Mouse (Mus musculus) C2C12 (cell line): ENCODE measurements around the gene Tinag. TPM values are rescaled to one million over a fixed set of nuclear protein-coding genes. Genes with fewer than 3 reads are reported as not detected.

ENCODE experiments used
- H3K27me3 ChIP-seq: one replicate; pipeline ENCODE4 v1.6.1; 2011; ENCODE audit not compliant: control insufficient read depth, insufficient read depth, insufficient read length
- H3K36me3 ChIP-seq: one replicate; pipeline ENCODE4 v1.6.1; 2011; ENCODE audit not compliant: control insufficient read depth, insufficient read depth
- H3K4me3 ChIP-seq: one replicate; pipeline ENCODE4 v1.5.1; 2011; ENCODE audit warnings: mild to moderate bottlenecking, control low read depth; ENCODE audit not compliant: poor library complexity, insufficient read depth, severe bottlenecking
- H3K79me2 ChIP-seq: one replicate; pipeline ENCODE4 v1.6.1; 2011; ENCODE audit not compliant: control insufficient read depth, insufficient read depth
- H3K79me3 ChIP-seq: one replicate; pipeline ENCODE4 v1.6.1; 2011; ENCODE audit warnings: low read depth, control low read depth
- H3ac ChIP-seq: one replicate; pipeline ENCODE3; 2011; ENCODE audit warnings: low read depth; ENCODE audit not compliant: control insufficient read depth, insufficient read length
- CEBPB ChIP-seq: IDR thresholded peaks from one replicate; pipeline ENCODE4 v1.6.1; 2011; ENCODE audit warnings: low read depth, mild to moderate bottlenecking, control low read depth, moderate library complexity
- CTCF ChIP-seq: IDR thresholded peaks from one replicate; pipeline ENCODE4 v1.5.1; 2011; ENCODE audit not compliant: control insufficient read depth, insufficient read depth, insufficient read length
- FOSL1 ChIP-seq: IDR thresholded peaks from one replicate; pipeline ENCODE4 v1.8.0; 2011; ENCODE audit warnings: mild to moderate bottlenecking, low read length; ENCODE audit not compliant: poor library complexity, insufficient read depth, severe bottlenecking
- MAX ChIP-seq: IDR thresholded peaks from one replicate; pipeline ENCODE4 v1.6.1; 2011; ENCODE audit warnings: mild to moderate bottlenecking, control low read depth
- MYOD1 ChIP-seq: IDR thresholded peaks from one replicate; pipeline ENCODE4 v1.6.1; 2011; ENCODE audit warnings: low read depth; ENCODE audit not compliant: control insufficient read depth, insufficient read length
- MYOG ChIP-seq: IDR thresholded peaks from one replicate; pipeline ENCODE4 v1.6.1; 2011; ENCODE audit not compliant: control insufficient read depth, insufficient read length; ENCODE audit errors: extremely low read depth
- USF1 ChIP-seq: IDR thresholded peaks from one replicate; pipeline ENCODE4 v1.6.1; 2011; ENCODE audit warnings: low read depth, mild to moderate bottlenecking, control low read depth, moderate library complexity
- polyA plus RNA-seq: library from polyadenylated mRNA; unstranded; fragments of >200 nt; fragmentation: generic; extraction: Trizol; gene quantifications from one replicate; pipeline ENCODE4 v1.2.1, GENCODE M21; 2012; ENCODE audit warnings: missing spikeins

The Tinag gene
- polyA plus RNA-seq, 1 experiment: not detected

DNA sequence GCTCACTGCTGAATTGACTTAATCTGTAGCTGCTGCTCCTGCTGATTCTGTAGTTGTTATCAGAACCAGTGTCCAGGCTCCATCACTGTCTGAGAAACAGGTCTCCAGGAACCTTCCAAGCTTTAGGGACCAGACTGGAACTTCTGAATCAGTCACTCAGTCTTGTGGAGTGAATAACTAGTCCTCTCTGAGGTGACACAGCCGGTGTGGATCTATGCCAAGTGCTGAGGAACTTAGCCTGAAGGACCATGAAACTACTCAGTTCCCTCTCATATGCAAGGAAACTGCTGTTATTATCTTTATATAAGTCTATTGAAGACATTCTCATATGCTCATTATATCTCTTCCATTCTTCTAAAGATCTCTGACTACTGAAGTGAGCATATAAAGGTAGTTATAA lies 49.6 kb downstream of the Tinag start:
- Histone ChIP-seq H3ac (no peak overlapping the region), H3K36me3 (no peaks in the 10 kb centered on the region), H3K27me3 (no peaks in the 10 kb centered on the region), H3K79me3 (no peaks in the 10 kb centered on the region), H3K4me3 (no peak overlapping the region), H3K79me2 (no peaks in the 10 kb centered on the region)
- TF ChIP-seq FOSL1: no peak
- TF ChIP-seq CTCF: no peak
- no peak for TF ChIP-seq MAX
- no peak for TF ChIP-seq USF1
- no peak for TF ChIP-seq CEBPB
- TF ChIP-seq MYOG: no peak
- TF ChIP-seq MYOD1: no peak

DNA sequence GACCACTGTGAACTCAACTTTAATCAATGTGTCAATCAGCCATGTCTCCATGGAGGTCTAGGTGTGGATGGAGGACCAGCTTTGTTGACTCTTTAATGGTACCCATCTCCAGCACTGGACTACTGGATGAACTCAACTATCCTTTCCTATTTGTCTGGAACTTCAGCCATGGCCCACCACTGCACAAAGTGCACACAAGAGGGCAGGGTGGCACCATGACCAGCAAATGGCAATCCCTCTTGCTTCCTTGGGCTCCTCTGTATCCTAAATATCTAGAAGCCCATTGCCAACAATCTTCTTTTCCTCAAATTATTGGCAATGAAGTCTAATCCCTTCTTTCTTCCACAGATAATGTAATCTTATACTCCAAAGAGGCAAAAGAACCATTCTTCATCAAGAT lies 55.6 kb downstream of the Tinag start:
- TF ChIP-seq CTCF (peak; percentile 22), USF1 (no peak)
- Histone ChIP-seq H3K4me3 (no peak overlapping the region), H3ac (no peak overlapping the region)

DNA sequence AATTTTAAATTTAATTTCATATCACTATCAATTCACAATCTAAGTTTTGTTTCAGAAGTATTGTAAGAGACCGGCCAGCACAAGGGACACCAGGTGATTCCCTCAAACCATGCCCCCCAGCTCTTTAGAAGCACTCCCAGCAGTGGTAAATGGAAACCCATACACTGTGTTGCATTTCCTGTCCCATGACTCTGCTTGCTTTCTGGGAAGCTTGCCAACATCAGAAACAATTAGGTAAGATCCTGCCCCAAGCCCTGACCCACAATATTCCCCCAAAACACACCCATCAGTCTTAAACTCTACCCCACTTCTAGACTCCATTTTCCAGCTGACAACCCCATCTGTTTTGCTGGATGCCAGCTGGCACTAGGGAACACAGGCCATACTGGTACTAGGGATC lies 110.8 kb downstream of the Tinag start:
- Histone ChIP-seq H3K79me3 (no peaks in the 10 kb centered on the region), H3K79me2 (no peaks in the 10 kb centered on the region), H3K4me3 (no peak overlapping the region), H3K27me3 (no peaks in the 10 kb centered on the region), H3K36me3 (no peaks in the 10 kb centered on the region), H3ac (no peak overlapping the region)
- TF ChIP-seq MYOG (no peak), CTCF (no peak), USF1 (no peak), CEBPB (no peak), MAX (no peak), FOSL1 (no peak), MYOD1 (no peak)

More for the DNA sequence above, 55.6 kb downstream of the Tinag start:
- Histone ChIP-seq H3K27me3 (no peaks in the 10 kb centered on the region), H3K79me3 (no peaks in the 10 kb centered on the region), H3K36me3 (no peaks in the 10 kb centered on the region), H3K79me2 (no peaks in the 10 kb centered on the region)

DNA sequence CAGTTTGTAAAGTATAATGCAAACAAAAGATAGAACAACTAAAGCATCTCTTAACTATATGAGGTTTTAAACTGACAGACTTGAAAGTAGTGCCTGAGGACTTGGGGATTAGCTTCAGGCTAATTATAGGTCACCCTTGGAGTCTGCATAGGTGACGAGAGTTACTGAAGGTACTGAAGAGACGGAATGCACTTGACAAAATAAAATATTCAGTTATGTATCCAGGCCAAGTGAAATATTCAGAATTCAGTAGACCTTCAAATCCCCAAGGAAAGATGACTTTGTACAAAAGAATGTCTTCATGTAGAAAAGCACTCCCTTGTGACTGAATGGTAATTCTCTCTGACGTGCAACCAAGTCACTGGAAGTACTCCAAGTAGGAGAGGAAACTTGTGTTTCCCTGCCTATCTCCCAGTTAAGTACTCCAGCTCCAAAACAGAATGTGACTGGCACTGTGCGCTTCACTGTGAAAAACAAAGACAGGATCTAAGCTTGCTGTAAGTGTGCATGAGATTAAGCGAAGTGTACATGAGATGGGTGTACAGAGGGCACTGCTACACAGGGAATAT lies 130.4 kb downstream of the Tinag start:
- TF ChIP-seq CTCF (no peak), USF1 (no peak), MYOG (no peak), MAX (no peak), FOSL1 (no peak), CEBPB (no peak), MYOD1 (no peak)
- H3K27me3 ChIP-seq: no peaks in the 10 kb centered on the region
- H3K4me3 ChIP-seq: no peak overlapping the region
- H3ac ChIP-seq: no peak overlapping the region
- H3K36me3 ChIP-seq: no peaks in the 10 kb centered on the region
- H3K79me2 ChIP-seq: no peaks in the 10 kb centered on the region
- no peaks in the 10 kb centered on the region for H3K79me3 ChIP-seq
